Mouse (Mus musculus): Measurements from ENCODE around the gene Abcf2. TPM values are rescaled to one million over a fixed set of nuclear protein-coding genes. Genes with fewer than 3 reads are reported as not detected.

The Abcf2 gene
- polyA plus RNA-seq, 1 experiment from 2014 or later: 74.4 TPM

- TF ChIP-seq CTCF (IDR thresholded peaks at IDR 0.05; ENCODE audit: low read depth): no peak
- WGBS: 12% methylated on average over 6 of the region's 6 CpGs
These were observed 49.5 kb downstream of the Abcf2 start for GRCm38 (mm10) chr5:24527780-24528179.

GRCm38 (mm10) chr5:24526889-24527230, 50.4 kb downstream of the Abcf2 start, which contains the start of gene Gbx1:
TSS of gene Gbx1 (minus strand) at chr5:24527202.
- ATAC-seq (replicated peaks; ENCODE audit: low FRiP score, low read depth) (0 out of 2 replicates have a peak, but pooled peaks have one; percentile 9), DNase-seq (ENCODE audit: low spot score) (peak; percentile 40)
- whole genome bisulfite sequencing: under 1% methylated on average over 44 of the region's 49 CpGs
- Histone ChIP-seq H3K36me3 (ENCODE audit: insufficient read depth, low read length) (no peaks in the 10 kb centered on the region), H3K9ac (ENCODE audit: low read depth, low read length) (no peak within 1 kb of the TSS), H3K9me3 (replicated peaks; ENCODE audit: low read length) (no peaks in the 10 kb centered on the region), H3K27ac (no peak within 1 kb of the TSS), H3K4me1 (replicated peaks; ENCODE audit: insufficient read depth, low read length) (peaks cover 12% of the 10 kb centered on the region; the same call in 1 of the 2 replicates), H3K4me3 (replicated peaks; ENCODE audit: low read depth, low read length) (peak within 1 kb of the TSS; percentile 41), H3K4me2 (ENCODE audit: low read length) (peak within 1 kb of the TSS; percentile 58), H3K27me3 (ENCODE audit: insufficient read depth, low read length) (peaks cover 79% of the 10 kb centered on the region)
- no peak for TF ChIP-seq CTCF (IDR thresholded peaks at IDR 0.05; ENCODE audit: low read depth)

More at GRCm38 (mm10) chr5:24527780-24528179, 49.5 kb downstream of the Abcf2 start:
- Histone ChIP-seq H3K4me1 (replicated peaks; ENCODE audit: insufficient read depth, low read length) (peaks cover 12% of the 10 kb centered on the region; the same call in 1 of the 2 replicates), H3K9me3 (replicated peaks; ENCODE audit: low read length) (no peaks in the 10 kb centered on the region), H3K27me3 (ENCODE audit: insufficient read depth, low read length) (peaks cover 71% of the 10 kb centered on the region), H3K9ac (ENCODE audit: low read depth, low read length) (no peak overlapping the region), H3K36me3 (ENCODE audit: insufficient read depth, low read length) (no peaks in the 10 kb centered on the region), H3K27ac (no peak overlapping the region), H3K4me2 (ENCODE audit: low read length) (no peak overlapping the region), H3K4me3 (replicated peaks; ENCODE audit: low read depth, low read length) (no peak overlapping the region)
- ATAC-seq (replicated peaks; ENCODE audit: low FRiP score, low read depth) (no peak), DNase-seq (ENCODE audit: low spot score) (no peak)

- DNase-seq (ENCODE audit: low spot score) (no peak), ATAC-seq (replicated peaks; ENCODE audit: low FRiP score, low read depth) (no peak; the same call in 1 of the 2 replicates)
- Histone ChIP-seq H3K9ac (ENCODE audit: low read depth, low read length) (no peak overlapping the region), H3K4me2 (ENCODE audit: low read length) (peak overlapping the region; percentile 58), H3K9me3 (replicated peaks; ENCODE audit: low read length) (no peaks in the 10 kb centered on the region), H3K27me3 (ENCODE audit: insufficient read depth, low read length) (peaks cover 84% of the 10 kb centered on the region), H3K4me3 (replicated peaks; ENCODE audit: low read depth, low read length) (peak overlapping the region; percentile 41), H3K4me1 (replicated peaks; ENCODE audit: insufficient read depth, low read length) (peaks cover 12% of the 10 kb centered on the region; the same call in 1 of the 2 replicates), H3K36me3 (ENCODE audit: insufficient read depth, low read length) (no peaks in the 10 kb centered on the region), H3K27ac (no peak overlapping the region)
- no peak for TF ChIP-seq CTCF (IDR thresholded peaks at IDR 0.05; ENCODE audit: low read depth)
- under 1% methylated on average over 64 of the region's 109 CpGs for WGBS
These were observed 50.9 kb downstream of the Abcf2 start for GRCm38 (mm10) chr5:24526190-24526888.

- DNase-seq (ENCODE audit: low spot score): no peak
These were observed 51.7 kb downstream of the Abcf2 start for GRCm38 (mm10) chr5:24525360-24526189.

GRCm38 (mm10) chr5:24524522-24524921, 52.7 kb downstream of the Abcf2 start:
- WGBS: 14% methylated on average over 4 of the region's 4 CpGs
- no peak for ATAC-seq (replicated peaks; ENCODE audit: low FRiP score, low read depth)

More at GRCm38 (mm10) chr5:24525360-24526189, 51.7 kb downstream of the Abcf2 start:
- TF ChIP-seq CTCF (IDR thresholded peaks at IDR 0.05; ENCODE audit: low read depth): no peak
- Histone ChIP-seq H3K4me2 (ENCODE audit: low read length) (peak overlapping the region; percentile 58), H3K4me1 (replicated peaks; ENCODE audit: insufficient read depth, low read length) (peaks cover 12% of the 10 kb centered on the region; the same call in 1 of the 2 replicates), H3K9me3 (replicated peaks; ENCODE audit: low read length) (no peaks in the 10 kb centered on the region), H3K4me3 (replicated peaks; ENCODE audit: low read depth, low read length) (peak overlapping the region; percentile 41), H3K27me3 (ENCODE audit: insufficient read depth, low read length) (peaks cover 80% of the 10 kb centered on the region), H3K9ac (ENCODE audit: low read depth, low read length) (no peak overlapping the region), H3K36me3 (ENCODE audit: insufficient read depth, low read length) (no peaks in the 10 kb centered on the region), H3K27ac (no peak overlapping the region)
- no peak for ATAC-seq (replicated peaks; ENCODE audit: low FRiP score, low read depth)
- WGBS: 3% methylated on average over 34 of the region's 34 CpGs

GRCm38 (mm10) chr5:24523806-24524205, 53.5 kb downstream of the Abcf2 start:
- no peak overlapping the region for H3K4me2 ChIP-seq (ENCODE audit: low read length)

More at GRCm38 (mm10) chr5:24524522-24524921, 52.7 kb downstream of the Abcf2 start:
- Histone ChIP-seq H3K9me3 (replicated peaks; ENCODE audit: low read length) (no peaks in the 10 kb centered on the region), H3K27ac (no peak overlapping the region), H3K4me2 (ENCODE audit: low read length) (no peak overlapping the region), H3K27me3 (ENCODE audit: insufficient read depth, low read length) (peaks cover 76% of the 10 kb centered on the region), H3K4me3 (replicated peaks; ENCODE audit: low read depth, low read length) (no peak overlapping the region), H3K4me1 (replicated peaks; ENCODE audit: insufficient read depth, low read length) (peaks cover 12% of the 10 kb centered on the region; the same call in 1 of the 2 replicates), H3K36me3 (ENCODE audit: insufficient read depth, low read length) (no peaks in the 10 kb centered on the region), H3K9ac (ENCODE audit: low read depth, low read length) (no peak overlapping the region)
- TF ChIP-seq CTCF (IDR thresholded peaks at IDR 0.05; ENCODE audit: low read depth): no peak
- no peak for DNase-seq (ENCODE audit: low spot score)

More at GRCm38 (mm10) chr5:24523806-24524205, 53.5 kb downstream of the Abcf2 start:
- ATAC-seq (replicated peaks; ENCODE audit: low FRiP score, low read depth): no peak
- no peak overlapping the region for H3K9ac ChIP-seq (ENCODE audit: low read depth, low read length)
- TF ChIP-seq CTCF (IDR thresholded peaks at IDR 0.05; ENCODE audit: low read depth): no peak
- WGBS: 59% methylated on average over 8 of the region's 8 CpGs
- no peaks in the 10 kb centered on the region for H3K9me3 ChIP-seq (replicated peaks; ENCODE audit: low read length)
- peaks cover 70% of the 10 kb centered on the region for H3K27me3 ChIP-seq (ENCODE audit: insufficient read depth, low read length)
- H3K36me3 ChIP-seq (ENCODE audit: insufficient read depth, low read length): no peaks in the 10 kb centered on the region
- H3K27ac ChIP-seq: no peak overlapping the region
- DNase-seq (ENCODE audit: low spot score): no peak
- no peak overlapping the region for H3K4me3 ChIP-seq (replicated peaks; ENCODE audit: low read depth, low read length)
- H3K4me1 ChIP-seq (replicated peaks; ENCODE audit: insufficient read depth, low read length): peaks cover 12% of the 10 kb centered on the region; the same call in 1 of the 2 replicates

All from kidney, postnatal 0 days (tissue).